Mouse (Mus musculus): ENCODE measurements around the gene Aftph. TPM values are rescaled to one million over a fixed set of nuclear protein-coding genes. Genes with fewer than 3 reads are reported as not detected.
A peak's percentile ranks its signal among the peaks of the same experiment; 100 is the strongest.
"Not testable (repeated sequence)": the region's sequence is repeated elsewhere in the genome, so short reads cannot be mapped to it uniquely, and the experiment has no call there.

Aftph gene
- polyA plus RNA-seq, 1 experiment from 2014 or later, result 29.2 TPM

GRCm38 (mm10) chr11:20778861-20779563 is 37.6 kb upstream of the Aftph start:
- no peaks in the 10 kb centered on the region for H3K36me3 ChIP-seq (ENCODE audit: insufficient read depth, low read length)
- H3K27ac ChIP-seq (ENCODE audit: low read length), result no peak overlapping the region
- H3K27me3 ChIP-seq (ENCODE audit: insufficient read depth, low read length), result no peaks in the 10 kb centered on the region
- H3K4me3 ChIP-seq (ENCODE audit: low read length), result no peak overlapping the region
- H3K4me2 ChIP-seq (replicated peaks; ENCODE audit: low read depth, low read length), result no peak overlapping the region
- H3K4me1 ChIP-seq (ENCODE audit: insufficient read depth, low read length), result no peaks in the 10 kb centered on the region
- no peak for ATAC-seq (ENCODE audit: low FRiP score, low TSS enrichment)
- H3K9ac ChIP-seq (replicated peaks; ENCODE audit: low read length), result no peak overlapping the region
- H3K9me3 ChIP-seq (ENCODE audit: low read length), result 0 out of 2 replicates have a peak, but pooled peaks cover 6% of the 10 kb centered on the region
- WGBS, result 91% methylated on average over 3 of the region's 3 CpGs

DNA sequence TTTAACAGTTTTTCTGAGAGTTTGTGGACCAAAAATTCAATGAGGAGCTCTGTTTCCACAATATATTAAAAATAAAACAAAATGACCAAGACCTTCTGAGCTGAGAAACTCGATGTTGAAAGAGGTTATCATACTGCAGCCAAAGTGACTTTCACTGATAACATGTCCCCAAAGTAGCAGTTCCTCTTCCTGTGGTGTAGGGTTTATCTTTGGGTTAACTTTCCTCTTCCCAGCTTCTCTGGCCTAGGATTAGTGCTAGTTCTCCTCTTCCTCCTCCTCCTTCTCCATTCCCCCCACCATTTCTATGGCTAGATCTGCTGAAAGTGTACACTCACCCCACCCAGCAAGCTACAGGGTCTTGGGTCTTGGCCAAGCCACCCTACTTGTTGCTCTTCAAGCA is 36.9 kb upstream of the Aftph start:
- 92% methylated on average over 1 of the region's 1 CpGs for WGBS
- no peak overlapping the region for H3K27ac ChIP-seq (ENCODE audit: low read length)
- ATAC-seq (ENCODE audit: low FRiP score, low TSS enrichment), result no peak

DNA sequence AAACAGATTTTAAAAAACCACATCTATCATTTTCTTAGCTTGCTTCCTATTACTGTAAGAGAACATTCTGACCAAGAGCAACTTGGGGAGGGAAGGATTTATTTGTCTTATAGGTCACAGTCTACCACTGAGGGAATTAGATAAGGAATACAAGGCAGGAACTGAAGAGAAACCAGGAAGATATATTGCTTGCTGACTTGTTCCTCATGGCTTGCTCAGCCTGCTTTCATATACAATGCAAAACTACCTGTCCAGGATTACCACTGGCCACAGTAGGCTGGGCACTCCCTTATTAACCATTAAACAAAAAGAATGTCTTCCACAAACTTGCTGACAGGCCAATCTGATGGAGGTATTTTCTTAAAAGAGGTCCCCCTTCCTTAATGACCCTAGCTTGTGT is 35.3 kb upstream of the Aftph start:
- no peak overlapping the region for H3K9ac ChIP-seq (replicated peaks; ENCODE audit: low read length)
- no peak overlapping the region for H3K4me2 ChIP-seq (replicated peaks; ENCODE audit: low read depth, low read length)
- ATAC-seq (ENCODE audit: low FRiP score, low TSS enrichment), result no peak
- no peak overlapping the region for H3K27ac ChIP-seq (ENCODE audit: low read length)
- H3K4me3 ChIP-seq (ENCODE audit: low read length), result no peak overlapping the region
- H3K27me3 ChIP-seq (ENCODE audit: insufficient read depth, low read length), result no peaks in the 10 kb centered on the region
- H3K9me3 ChIP-seq (ENCODE audit: low read length), result 0 out of 2 replicates have a peak, but pooled peaks cover 6% of the 10 kb centered on the region
- H3K4me1 ChIP-seq (ENCODE audit: insufficient read depth, low read length), result no peaks in the 10 kb centered on the region
- H3K36me3 ChIP-seq (ENCODE audit: insufficient read depth, low read length), result no peaks in the 10 kb centered on the region

More for the DNA sequence above, 36.9 kb upstream of the Aftph start:
- Histone ChIP-seq H3K4me1 (ENCODE audit: insufficient read depth, low read length) (no peaks in the 10 kb centered on the region), H3K36me3 (ENCODE audit: insufficient read depth, low read length) (no peaks in the 10 kb centered on the region), H3K4me2 (replicated peaks; ENCODE audit: low read depth, low read length) (no peak overlapping the region), H3K27me3 (ENCODE audit: insufficient read depth, low read length) (no peaks in the 10 kb centered on the region), H3K4me3 (ENCODE audit: low read length) (no peak overlapping the region), H3K9me3 (ENCODE audit: low read length) (0 out of 2 replicates have a peak, but pooled peaks cover 6% of the 10 kb centered on the region), H3K9ac (replicated peaks; ENCODE audit: low read length) (no peak overlapping the region)

DNA sequence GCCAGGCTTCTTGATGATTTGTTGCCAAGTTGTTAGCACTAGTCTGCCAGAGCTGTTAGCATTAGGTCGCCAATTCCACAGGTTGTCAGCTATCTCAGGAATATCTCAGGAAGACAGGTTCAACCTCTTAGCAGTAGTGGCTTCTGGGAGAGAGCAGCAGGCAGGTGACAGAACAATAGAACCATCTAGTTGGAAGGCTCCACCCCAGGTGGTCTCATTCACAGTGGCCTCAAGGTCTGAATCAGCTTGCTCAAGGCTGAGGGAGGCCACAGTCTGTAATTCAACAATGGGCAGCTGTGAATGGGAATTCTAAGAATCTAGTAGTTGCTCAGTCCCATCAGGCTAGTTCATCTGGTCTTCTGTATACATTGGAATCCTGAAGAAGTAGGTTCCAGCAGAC is 31.3 kb upstream of the Aftph start:
- H3K9me3 ChIP-seq (ENCODE audit: low read length), result 0 out of 2 replicates have a peak, but pooled peaks cover 6% of the 10 kb centered on the region

DNA sequence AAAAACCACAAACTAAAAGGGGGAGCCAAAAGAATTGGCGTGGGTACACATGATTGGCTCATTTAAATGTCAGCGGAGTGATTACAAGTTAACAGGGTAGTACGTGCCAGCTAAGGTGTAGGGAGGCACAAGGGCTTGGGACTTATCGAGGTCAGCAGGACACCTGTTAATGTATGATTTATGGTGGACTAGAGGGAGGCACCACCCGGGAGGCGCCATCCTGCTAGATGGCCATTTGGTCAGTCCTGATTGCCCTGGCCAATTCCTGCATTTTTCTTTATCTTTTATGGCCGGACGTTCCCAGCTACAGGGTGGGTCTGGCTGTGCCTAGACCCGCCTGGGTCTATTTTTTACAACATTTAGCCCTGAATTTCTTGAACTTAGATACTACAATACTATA is 30.4 kb upstream of the Aftph start:
- not testable (repeated sequence) for H3K36me3 ChIP-seq (ENCODE audit: insufficient read depth, low read length); H3K27me3 ChIP-seq (ENCODE audit: insufficient read depth, low read length); H3K4me2 ChIP-seq (replicated peaks; ENCODE audit: low read depth, low read length); H3K4me3 ChIP-seq (ENCODE audit: low read length); ATAC-seq (ENCODE audit: low FRiP score, low TSS enrichment); H3K9ac ChIP-seq (replicated peaks; ENCODE audit: low read length); H3K9me3 ChIP-seq (ENCODE audit: low read length); H3K27ac ChIP-seq (ENCODE audit: low read length); H3K4me1 ChIP-seq (ENCODE audit: insufficient read depth, low read length)
- 32% methylated on average over 9 of the region's 9 CpGs for WGBS

More for the DNA sequence above, 31.3 kb upstream of the Aftph start:
- no peak overlapping the region for H3K4me3 ChIP-seq (ENCODE audit: low read length)
- no peak overlapping the region for H3K9ac ChIP-seq (replicated peaks; ENCODE audit: low read length)
- H3K36me3 ChIP-seq (ENCODE audit: insufficient read depth, low read length), result no peaks in the 10 kb centered on the region
- WGBS, result 44% methylated on average over 1 of the region's 1 CpGs
- H3K4me1 ChIP-seq (ENCODE audit: insufficient read depth, low read length), result no peaks in the 10 kb centered on the region
- H3K27ac ChIP-seq (ENCODE audit: low read length), result no peak overlapping the region
- H3K27me3 ChIP-seq (ENCODE audit: insufficient read depth, low read length), result no peaks in the 10 kb centered on the region
- no peak overlapping the region for H3K4me2 ChIP-seq (replicated peaks; ENCODE audit: low read depth, low read length)
- ATAC-seq (ENCODE audit: low FRiP score, low TSS enrichment), result no peak

DNA sequence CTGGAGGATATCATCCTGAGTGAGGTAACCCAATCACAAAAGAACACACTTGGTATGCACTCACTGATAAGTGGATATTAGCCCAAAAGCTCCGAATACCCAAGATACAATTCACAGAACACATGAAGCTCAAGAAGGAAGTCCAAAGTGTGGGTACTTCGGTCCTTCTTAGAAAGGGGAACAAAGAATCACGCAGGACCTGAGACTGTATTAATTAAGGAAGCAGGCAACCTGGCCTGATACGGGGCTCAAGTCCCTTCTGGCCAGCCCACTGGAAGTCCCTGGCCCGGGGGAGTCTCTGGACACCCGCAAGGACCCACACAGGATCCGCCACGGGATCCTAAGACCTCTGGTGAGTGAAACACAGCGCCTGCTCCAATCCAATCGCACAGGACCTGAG is 20.6 kb upstream of the Aftph start:
- H3K4me2 ChIP-seq (replicated peaks; ENCODE audit: low read depth, low read length); H3K9me3 ChIP-seq (ENCODE audit: low read length); H3K4me3 ChIP-seq (ENCODE audit: low read length); H3K27ac ChIP-seq (ENCODE audit: low read length); ATAC-seq (ENCODE audit: low FRiP score, low TSS enrichment); H3K27me3 ChIP-seq (ENCODE audit: insufficient read depth, low read length); H3K36me3 ChIP-seq (ENCODE audit: insufficient read depth, low read length); H3K4me1 ChIP-seq (ENCODE audit: insufficient read depth, low read length); H3K9ac ChIP-seq (replicated peaks; ENCODE audit: low read length): not testable (repeated sequence)
- WGBS, result 92% methylated on average over 10 of the region's 10 CpGs

DNA sequence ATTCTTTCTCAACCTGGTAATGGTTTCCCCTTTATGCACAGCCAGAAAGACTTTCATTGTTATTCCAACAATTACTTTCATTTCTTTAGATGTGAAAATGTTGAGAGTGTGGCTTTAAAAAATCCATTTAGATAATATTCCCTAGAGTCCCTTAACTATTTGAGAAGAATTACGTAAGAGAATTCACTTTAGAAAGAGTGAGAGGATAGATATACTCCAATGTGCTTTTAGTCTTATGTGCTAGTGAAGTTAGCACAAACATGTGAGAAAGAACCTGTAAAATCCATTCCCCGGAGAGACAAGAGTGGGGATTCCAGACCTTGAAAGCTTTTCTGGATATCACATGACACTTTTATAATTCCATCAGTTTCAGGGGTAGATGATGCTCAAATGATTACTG is 9.2 kb upstream of the Aftph start:
- no peaks in the 10 kb centered on the region for H3K4me1 ChIP-seq (ENCODE audit: insufficient read depth, low read length)
- H3K27ac ChIP-seq (ENCODE audit: low read length), result no peak overlapping the region
- no peaks in the 10 kb centered on the region for H3K27me3 ChIP-seq (ENCODE audit: insufficient read depth, low read length)
- H3K36me3 ChIP-seq (ENCODE audit: insufficient read depth, low read length), result no peaks in the 10 kb centered on the region
- ATAC-seq (ENCODE audit: low FRiP score, low TSS enrichment), result no peak
- H3K4me2 ChIP-seq (replicated peaks; ENCODE audit: low read depth, low read length), result no peak overlapping the region
- H3K9me3 ChIP-seq (ENCODE audit: low read length), result peaks cover 13% of the 10 kb centered on the region
- WGBS, result 76% methylated on average over 2 of the region's 2 CpGs
- H3K9ac ChIP-seq (replicated peaks; ENCODE audit: low read length), result no peak overlapping the region
- H3K4me3 ChIP-seq (ENCODE audit: low read length), result no peak overlapping the region

DNA sequence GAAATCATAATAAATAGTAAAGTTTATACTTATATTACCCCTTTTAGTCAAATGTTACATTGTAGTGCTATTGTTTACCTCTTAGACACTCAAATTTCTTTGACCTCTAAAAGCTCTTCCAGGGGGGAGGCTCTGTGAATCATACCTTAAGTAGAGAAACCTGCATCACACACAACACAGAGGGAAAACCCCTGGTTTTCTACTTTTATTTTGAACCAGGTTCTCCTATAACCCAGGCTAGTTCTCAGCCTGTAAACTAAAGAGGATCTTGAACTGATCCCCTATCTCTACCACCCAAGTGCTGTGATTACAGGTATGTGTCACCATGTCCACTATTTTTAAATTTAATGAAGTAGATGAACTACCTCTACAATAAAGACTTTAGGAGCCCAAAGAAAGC is 2.0 kb upstream of the Aftph start:
- Histone ChIP-seq H3K36me3 (ENCODE audit: insufficient read depth, low read length) (no peaks in the 10 kb centered on the region), H3K4me1 (ENCODE audit: insufficient read depth, low read length) (no peaks in the 10 kb centered on the region), H3K4me3 (ENCODE audit: low read length) (no peak overlapping the region), H3K9ac (replicated peaks; ENCODE audit: low read length) (no peak overlapping the region), H3K27me3 (ENCODE audit: insufficient read depth, low read length) (no peaks in the 10 kb centered on the region), H3K27ac (ENCODE audit: low read length) (no peak overlapping the region), H3K4me2 (replicated peaks; ENCODE audit: low read depth, low read length) (no peak overlapping the region), H3K9me3 (ENCODE audit: low read length) (no peaks in the 10 kb centered on the region)
- no peak for ATAC-seq (ENCODE audit: low FRiP score, low TSS enrichment)

- ATAC-seq (ENCODE audit: low FRiP score, low TSS enrichment), result no peak
- under 1% methylated on average over 9 of the region's 9 CpGs for WGBS
- peak overlapping the region; percentile 96 for H3K4me3 ChIP-seq (ENCODE audit: low read length)
- H3K9me3 ChIP-seq (ENCODE audit: low read length), result no peaks in the 10 kb centered on the region
- H3K9ac ChIP-seq (replicated peaks; ENCODE audit: low read length), result peak overlapping the region; percentile 95
- H3K4me1 ChIP-seq (ENCODE audit: insufficient read depth, low read length), result no peaks in the 10 kb centered on the region
- H3K27ac ChIP-seq (ENCODE audit: low read length), result peak overlapping the region; percentile 92
- peak overlapping the region; percentile 75 for H3K4me2 ChIP-seq (replicated peaks; ENCODE audit: low read depth, low read length)
- H3K36me3 ChIP-seq (ENCODE audit: insufficient read depth, low read length), result no peaks in the 10 kb centered on the region
- no peaks in the 10 kb centered on the region for H3K27me3 ChIP-seq (ENCODE audit: insufficient read depth, low read length)
Observed at GRCm38 (mm10) chr11:20742361-20742897, 1.0 kb upstream of the Aftph start.

GRCm38 (mm10) chr11:20740481-20741200 is 748 bp downstream of the Aftph start:
- Histone ChIP-seq H3K4me2 (replicated peaks; ENCODE audit: low read depth, low read length) (peak overlapping the region; percentile 75), H3K27ac (ENCODE audit: low read length) (peak overlapping the region; percentile 92), H3K36me3 (ENCODE audit: insufficient read depth, low read length) (peaks cover 4% of the 10 kb centered on the region; the same call in 1 of the 2 replicates), H3K4me1 (ENCODE audit: insufficient read depth, low read length) (no peaks in the 10 kb centered on the region), H3K4me3 (ENCODE audit: low read length) (peak overlapping the region; percentile 96), H3K9ac (replicated peaks; ENCODE audit: low read length) (peak overlapping the region; percentile 95), H3K9me3 (ENCODE audit: low read length) (no peaks in the 10 kb centered on the region), H3K27me3 (ENCODE audit: insufficient read depth, low read length) (no peaks in the 10 kb centered on the region)
- peak; percentile 72 for ATAC-seq (ENCODE audit: low FRiP score, low TSS enrichment)
- under 1% methylated on average over 52 of the region's 56 CpGs for WGBS
